Mouse (Mus musculus) kidney, postnatal 14 days (tissue): ENCODE results near the gene Atad1.
A peak's percentile ranks its signal among the peaks of the same experiment; 100 is the strongest.
"Not testable (repeated sequence)": the region's sequence is repeated elsewhere in the genome, so short reads cannot be mapped to it uniquely, and the experiment has no call there.

Source experiments
- DNase-seq: peaks from one replicate; pipeline ENCODE4 v3.0.0; 2022; ENCODE audit warnings: mixed read lengths

Atad1 gene

DNA sequence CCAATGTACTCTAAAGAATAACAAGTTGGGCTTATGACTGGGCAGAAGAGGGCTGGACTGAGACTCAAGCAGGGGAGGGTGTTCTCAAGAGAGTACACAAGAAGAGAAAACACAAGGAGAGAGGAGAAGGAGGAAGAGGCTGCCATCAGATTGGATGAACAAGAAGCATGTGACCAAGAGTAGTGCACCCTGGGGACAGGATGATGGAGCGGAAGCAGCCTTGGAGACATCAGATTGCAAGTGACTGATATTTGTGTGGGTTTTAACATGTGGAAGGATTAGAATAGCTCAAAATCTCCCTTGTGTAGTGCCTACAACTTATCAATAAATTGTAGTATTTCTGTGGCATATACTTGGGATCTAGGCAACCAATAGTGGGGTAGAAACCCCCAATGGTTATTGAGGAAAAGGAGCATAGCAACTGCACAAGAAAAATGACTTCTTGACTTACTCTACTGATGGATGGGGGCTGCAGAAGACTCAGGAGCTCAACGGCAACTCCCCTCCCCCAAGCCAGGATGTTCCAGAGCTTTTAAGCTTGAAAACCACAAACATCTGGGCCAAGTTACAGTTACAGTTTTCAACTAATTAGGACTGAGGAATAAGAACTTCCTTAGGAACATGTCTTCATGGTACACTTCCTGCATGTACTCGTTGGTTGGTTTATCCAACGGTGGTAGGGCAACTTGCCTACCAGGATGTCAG lies 1.2 kb upstream of the Atad1 start:
- DNase-seq: no peak

GRCm38 (mm10) chr19:32737844-32738243 lies 1.7 kb downstream of the Atad1 start:
- DNase-seq: no peak

DNA sequence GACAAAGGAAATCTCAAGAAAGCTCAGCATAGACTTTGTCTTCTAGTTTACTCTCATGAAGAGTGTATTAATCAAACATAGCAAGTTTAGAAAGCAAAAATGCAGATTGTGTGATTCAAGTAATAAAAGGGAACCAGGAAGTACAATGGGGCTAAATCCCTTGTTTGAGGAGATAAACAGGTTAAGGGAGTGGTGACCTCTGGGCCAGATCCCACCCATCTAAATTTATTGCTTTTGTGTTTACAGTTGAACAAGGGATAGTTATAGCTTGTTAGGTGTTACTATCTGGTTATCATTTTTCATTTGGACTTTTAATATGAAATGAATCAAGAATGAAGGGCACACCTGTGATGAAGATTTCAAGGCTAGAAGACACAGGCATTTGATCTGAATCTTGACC lies 6.7 kb downstream of the Atad1 start:
- DNase-seq: no peak

- DNase-seq: no peak
Measured at GRCm38 (mm10) chr19:32729785-32730184, 9.8 kb downstream of the Atad1 start.

- no peak for DNase-seq
Measured at GRCm38 (mm10) chr19:32726451-32727325, 12.9 kb downstream of the Atad1 start.

GRCm38 (mm10) chr19:32723817-32724216 lies 15.8 kb downstream of the Atad1 start:
- no peak for DNase-seq

DNA sequence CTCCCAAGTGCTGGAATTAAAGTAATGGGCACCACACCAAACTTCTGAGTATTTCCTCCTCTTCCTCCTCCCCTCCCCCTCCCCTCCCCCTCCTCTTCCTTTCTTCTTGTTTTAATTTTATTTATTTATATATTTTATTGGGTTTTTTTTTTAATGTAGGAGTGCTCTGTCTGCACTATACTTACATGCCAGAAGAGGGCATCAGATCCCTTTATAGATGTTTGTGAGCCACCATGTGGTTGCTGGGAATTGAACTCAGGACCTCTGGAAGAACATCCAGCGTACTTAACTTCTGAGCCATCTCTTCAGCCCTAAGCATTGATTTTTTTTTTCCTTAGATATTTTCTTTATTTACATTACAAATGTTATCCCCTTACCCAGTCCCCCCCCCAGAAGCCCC lies 19.3 kb downstream of the Atad1 start:
- no peak for DNase-seq

GRCm38 (mm10) chr19:32717590-32717989 lies 22.0 kb downstream of the Atad1 start:
- DNase-seq: no peak

DNA sequence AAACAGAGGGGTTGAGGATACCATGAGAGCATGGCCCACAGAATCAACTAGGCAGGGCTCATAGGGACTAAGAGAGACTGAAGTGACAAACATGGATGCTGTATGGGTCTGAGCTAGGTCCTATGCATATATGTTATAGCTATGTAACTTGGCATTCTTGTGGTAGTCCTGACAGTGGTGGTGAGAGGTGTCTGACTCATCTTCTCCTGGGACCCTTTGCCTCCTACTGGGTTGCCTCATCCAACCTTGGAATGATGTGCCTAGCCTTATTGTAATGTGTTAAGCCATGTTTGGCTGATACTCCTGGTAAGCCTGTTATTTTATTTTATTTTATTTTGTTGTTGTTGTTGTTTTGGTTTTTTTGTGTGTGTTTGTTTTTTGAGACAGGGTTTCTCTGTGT lies 23.9 kb downstream of the Atad1 start:
- DNase-seq: no peak

GRCm38 (mm10) chr19:32715201-32715600 lies 24.4 kb downstream of the Atad1 start:
- peak; percentile 87 for DNase-seq

DNA sequence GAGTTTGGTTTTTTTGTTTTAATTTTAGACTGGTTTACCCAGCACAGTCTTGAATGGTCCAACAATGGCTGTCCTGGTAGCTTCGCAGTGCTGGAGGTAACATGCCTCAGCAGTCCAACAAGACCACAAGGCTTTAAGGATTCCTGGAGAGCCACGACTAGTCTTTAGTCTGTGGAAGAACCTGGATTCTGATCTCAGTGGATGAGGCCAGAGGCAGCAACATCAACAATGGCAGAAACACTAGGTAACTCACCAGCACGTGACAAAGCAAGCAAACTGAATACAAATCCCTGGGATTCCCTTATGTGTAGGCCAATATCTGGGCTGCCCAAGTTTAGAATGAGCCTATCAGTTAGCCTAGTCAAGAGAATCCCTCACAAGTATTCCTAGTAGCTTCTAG lies 26.1 kb downstream of the Atad1 start:
- DNase-seq: no peak

GRCm38 (mm10) chr19:32712588-32713042 lies 27.0 kb downstream of the Atad1 start:
- peak; percentile 83 for DNase-seq

DNA sequence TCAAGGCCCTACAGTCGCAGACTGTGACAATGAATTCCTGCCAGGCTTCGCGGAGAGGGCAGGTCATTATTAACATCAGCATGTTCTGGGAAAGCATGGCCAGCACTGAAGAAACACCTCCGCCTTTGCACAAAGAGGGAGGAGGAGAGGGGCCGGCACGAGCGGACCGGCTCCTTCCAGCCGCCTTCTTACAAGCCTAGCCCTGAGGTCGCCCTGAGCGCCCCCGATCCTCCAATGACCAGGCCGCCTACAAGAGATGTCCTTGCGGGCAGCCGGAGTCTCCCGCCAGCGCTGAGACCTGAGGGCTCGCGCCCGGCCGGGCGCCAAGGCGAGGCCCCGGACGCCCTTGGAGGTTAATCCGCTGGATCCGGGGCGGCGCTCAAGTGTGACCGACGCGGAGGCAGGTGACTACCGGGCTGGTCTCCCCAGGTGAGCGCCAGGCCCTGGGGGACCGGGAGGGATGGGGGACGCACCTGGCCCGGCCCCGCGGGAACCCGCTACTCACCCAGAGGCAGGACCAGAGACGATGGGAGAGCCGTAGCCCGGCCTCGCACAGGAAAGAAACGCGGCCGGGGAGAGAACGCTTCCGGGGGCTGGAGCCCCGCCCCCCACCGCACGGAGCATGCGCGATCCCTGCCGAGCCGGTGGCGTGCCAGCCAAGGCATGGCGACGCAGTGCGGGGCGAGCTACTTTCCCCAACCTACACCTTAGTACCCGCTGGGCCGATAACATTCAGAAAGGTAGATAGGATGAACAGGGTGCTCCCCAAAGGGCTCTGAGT lies 27.6 kb downstream of the Atad1 start:
- peak; percentile 94 for DNase-seq

GRCm38 (mm10) chr19:32710288-32710687 lies 29.3 kb downstream of the Atad1 start:
- DNase-seq: no peak

- no peak for DNase-seq
Measured at GRCm38 (mm10) chr19:32708996-32709395, 30.6 kb downstream of the Atad1 start.

DNA sequence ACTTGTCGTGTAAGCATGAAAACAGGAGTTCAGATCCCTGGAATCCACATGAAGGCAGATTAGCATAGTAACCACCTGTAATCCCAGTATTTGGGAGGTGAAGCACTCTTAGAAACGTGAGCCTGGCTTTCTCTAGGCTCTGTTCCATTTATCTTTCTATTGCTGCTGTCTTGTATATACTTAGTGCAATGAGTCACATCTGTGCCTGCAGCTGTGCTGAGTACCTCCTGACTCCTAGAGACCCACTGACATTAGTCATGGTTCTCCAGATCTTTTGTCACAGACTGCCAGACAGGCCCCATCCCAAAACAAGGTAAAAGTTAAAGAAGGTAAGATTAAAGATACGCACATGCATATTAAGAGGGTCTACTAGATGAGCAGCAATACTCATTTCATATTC lies 37.4 kb downstream of the Atad1 start:
- no peak for DNase-seq

- no peak for DNase-seq
Measured at GRCm38 (mm10) chr19:32696674-32697073, 42.9 kb downstream of the Atad1 start.

DNA sequence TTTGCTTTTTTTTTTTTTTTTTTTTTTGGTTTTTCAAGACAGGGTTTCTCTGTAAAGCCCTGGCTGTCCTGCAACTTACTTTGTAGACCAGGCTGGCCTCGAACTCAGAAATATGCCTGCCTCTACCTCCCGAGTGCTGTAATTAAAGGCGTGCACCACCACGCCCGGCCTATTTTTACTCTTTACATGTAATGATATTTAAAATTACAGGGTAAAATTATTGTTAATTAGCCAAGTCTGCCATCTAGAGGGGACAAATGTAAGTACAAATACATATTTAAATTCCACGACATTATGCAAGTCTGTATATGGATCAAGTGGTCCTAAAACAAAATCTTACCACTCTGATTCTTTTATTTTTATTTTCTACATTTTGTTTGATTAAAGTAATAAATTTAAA lies 49.9 kb downstream of the Atad1 start:
- DNase-seq: no peak

- not testable (repeated sequence) for DNase-seq
Measured at GRCm38 (mm10) chr19:32688227-32688626, 51.4 kb downstream of the Atad1 start.

DNA sequence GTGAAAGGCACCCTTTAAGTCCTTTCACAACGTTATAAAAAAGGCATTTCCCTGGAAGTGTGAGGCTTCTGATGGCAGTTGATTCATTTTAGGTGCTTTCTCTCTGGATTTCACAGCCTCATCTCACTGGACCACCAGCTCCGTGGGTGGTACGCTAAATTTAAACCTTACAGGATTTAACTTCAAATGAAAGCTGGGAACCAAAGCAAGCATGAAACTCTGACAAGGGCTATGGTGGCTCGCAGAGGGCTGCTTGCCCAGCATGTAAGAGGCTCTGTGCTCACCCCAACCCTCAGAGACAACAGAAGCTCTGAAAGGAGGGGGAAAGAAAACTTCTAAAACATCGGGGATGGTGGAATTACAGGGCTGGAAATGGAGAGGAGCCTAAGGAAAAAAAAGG lies 51.9 kb downstream of the Atad1 start:
- no peak for DNase-seq

DNA sequence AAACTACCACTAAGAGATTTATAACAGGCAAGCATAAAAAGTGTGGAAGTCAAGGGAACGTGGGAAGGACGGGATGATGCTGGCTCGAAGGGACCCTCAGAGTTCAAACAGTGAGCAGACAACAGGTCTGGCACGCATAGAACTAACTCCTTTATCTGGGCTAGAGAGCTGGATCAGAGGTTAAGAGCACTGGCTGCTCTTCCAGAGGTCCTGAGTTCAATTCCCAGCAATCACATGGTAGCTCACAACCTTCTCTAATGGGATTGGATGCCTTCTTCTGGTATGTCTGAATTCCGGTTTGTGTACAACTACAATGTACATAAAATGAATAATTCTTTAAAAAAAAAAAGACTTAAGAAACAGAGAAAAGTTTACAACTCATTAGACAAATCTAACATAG lies 56.5 kb downstream of the Atad1 start:
- DNase-seq: no peak

DNA sequence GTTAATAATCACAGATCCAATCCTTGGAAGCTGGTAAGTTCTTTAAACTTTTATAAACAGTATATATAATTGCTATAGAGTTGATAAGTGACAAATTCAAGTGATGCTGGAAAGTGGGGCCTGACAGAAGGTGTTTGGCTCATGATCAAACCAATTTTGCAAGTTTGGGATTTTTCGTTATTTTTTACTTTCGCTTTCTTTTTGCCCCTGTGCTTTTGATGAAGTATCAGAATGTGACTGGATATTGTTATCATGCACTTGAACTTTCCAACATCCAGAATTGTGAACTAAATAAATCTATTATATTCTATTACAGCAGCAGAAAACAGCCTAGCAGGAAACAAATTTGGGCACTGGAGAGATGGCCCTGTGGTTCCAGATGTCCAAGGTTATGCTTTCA lies 58.7 kb downstream of the Atad1 start:
- DNase-seq: no peak

GRCm38 (mm10) chr19:32675766-32676165 lies 63.8 kb downstream of the Atad1 start:
- DNase-seq: no peak
